Mouse (Mus musculus): Measurements from ENCODE around the gene Cd4.

DNA sequence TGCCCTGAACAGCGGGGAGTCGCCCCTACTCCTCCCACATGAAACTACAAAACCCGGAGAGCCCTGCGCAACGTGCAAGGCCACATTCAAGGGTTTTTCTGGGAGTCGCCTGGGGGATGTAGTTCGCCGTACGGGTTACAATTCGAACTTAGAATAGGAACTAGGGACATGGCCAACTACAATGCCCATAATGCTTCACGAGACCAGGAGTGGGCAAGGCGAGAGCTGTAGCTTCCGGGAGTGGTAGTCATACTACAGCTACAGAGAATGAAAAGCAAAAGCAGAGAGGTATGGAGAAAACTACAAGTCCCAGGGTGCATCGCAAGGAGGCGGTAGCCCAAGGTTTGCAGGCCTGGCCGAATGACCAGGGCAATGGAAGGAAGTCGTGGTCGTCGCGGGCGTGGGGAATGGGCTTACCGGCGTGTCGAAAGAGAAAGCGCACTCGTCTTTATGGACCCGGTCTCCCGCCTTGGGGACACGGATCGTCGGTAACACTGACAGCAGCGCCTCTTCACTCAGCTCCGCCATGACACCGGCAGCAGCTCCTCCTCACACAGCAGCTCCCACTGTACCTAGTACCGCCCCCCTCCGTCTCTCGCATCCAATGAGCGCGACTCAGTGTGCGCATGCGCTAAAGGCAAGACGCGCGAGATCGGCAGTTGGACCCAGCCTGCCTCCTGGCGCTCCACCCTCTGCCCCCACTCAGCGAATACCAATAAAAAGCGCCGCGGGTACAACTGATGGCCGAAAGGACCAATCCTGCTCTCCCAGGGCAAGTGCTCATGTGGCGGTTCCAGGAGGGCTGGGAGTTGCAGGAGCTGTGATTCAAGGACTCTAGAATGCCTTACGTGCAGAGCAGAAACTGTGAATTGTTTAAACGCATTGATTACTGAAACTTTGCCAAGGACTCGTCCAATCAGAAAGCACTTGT is 58.9 kb downstream of the Cd4 start, which contains the start of the genes Usp5 and Cdca3:
- TF ChIP-seq CTCF (conservative IDR thresholded peaks at IDR 0.05; ENCODE audit: insufficient read depth, insufficient read length, low read depth, low read length) (no peak), POLR2A (IDR thresholded peaks at IDR 0.05; ENCODE audit: low read depth, low read length) (peak; percentile 45)
